24 mouse cellular contexts compared by ENCODE assay signal in the genomic region with DNA sequence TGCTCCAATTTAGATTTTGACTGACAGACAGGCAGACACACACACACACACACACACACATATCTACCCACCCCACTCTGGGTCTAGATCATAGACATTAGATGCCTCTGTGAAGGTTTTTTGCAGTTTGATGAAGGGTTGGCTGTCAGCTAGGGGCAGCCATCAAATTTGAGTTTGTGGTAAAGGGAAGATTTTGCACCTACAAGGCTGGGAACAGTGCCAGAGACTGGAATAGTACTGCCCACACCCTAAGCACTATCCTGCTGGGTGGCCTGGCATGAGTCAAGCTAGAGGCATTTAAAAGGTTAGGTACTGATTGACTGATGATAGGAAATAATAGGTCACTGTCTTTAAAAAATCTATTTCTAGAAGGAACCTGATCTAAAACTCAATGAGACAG. TPM values are rescaled to one million over a fixed set of nuclear protein-coding genes. Genes with fewer than 3 reads are reported as not detected.
DNase-seq lines count a peak whose midpoint lies in the region; ATAC-seq and TF ChIP-seq lines count a peak whose summit lies in the region.
"Had no signal": no experiment of that assay in that cellular context is flagged by ENCODE, and none has a peak within 500 bp of the region (broad histone marks: within the 10 kb centered on the region; RNA-seq: fewer than 3 reads in every experiment).

No protein-coding gene starts in this region.

- no peak overlapping the region for H3K27ac ChIP-seq in forebrain, postnatal 0 days (ENCODE audit: low read depth, low read length)
- H3K27ac ChIP-seq: embryonic facial prominence, embryonic 15.5 days; heart, embryonic 15.5 days; hindbrain, embryonic 10.5 days; hindbrain, postnatal 0 days; midbrain, embryonic 13.5 days; neural tube, embryonic 12.5 days had no signal

- H3K9me3 ChIP-seq in forebrain, postnatal 0 days (ENCODE audit: low read length): no peaks in the 10 kb centered on the region
- H3K9me3 ChIP-seq: embryonic facial prominence, embryonic 15.5 days; heart, embryonic 15.5 days; hindbrain, embryonic 10.5 days; midbrain, embryonic 13.5 days; neural tube, embryonic 12.5 days had no signal

- no peak overlapping the region for H3K4me2 ChIP-seq in forebrain, postnatal 0 days (ENCODE audit: low read depth)
- H3K4me2 ChIP-seq: embryonic facial prominence, embryonic 15.5 days; heart, embryonic 15.5 days; midbrain, embryonic 13.5 days; neural tube, embryonic 12.5 days had no signal

- H3K36me3 ChIP-seq in forebrain, postnatal 0 days (ENCODE audit: insufficient read depth): peaks cover 43% of the 10 kb centered on the region

- no peaks in the 10 kb centered on the region for H3K4me1 ChIP-seq in forebrain, postnatal 0 days (ENCODE audit: insufficient read depth)
- H3K4me1 ChIP-seq: embryonic facial prominence, embryonic 15.5 days; hindbrain, embryonic 10.5 days; midbrain, embryonic 13.5 days; neural tube, embryonic 12.5 days had no signal

- DNase-seq in frontal cortex, postnatal 10 days (ENCODE audit: low spot score in 2 of 2): no peak
- DNase-seq in 3T3-L1 (ENCODE audit: low read depth, low spot score): peak; percentile 75
- DNase-seq in Muller cell, postnatal 12 days (ENCODE audit: inconsistent ontology term): peak; percentile 54
- peak; percentile 42 for DNase-seq in cerebellum, adult 9-10 months
- DNase-seq in layer of hippocampus, postnatal 10 days (ENCODE audit: low spot score in 2 of 2): no peak
- DNase-seq in forebrain, postnatal 0 days: no peak
- DNase-seq: embryo, embryonic 11 days; gastrocnemius, postnatal 36 days; liver; thymus, postnatal 25 days had no signal

- no peak overlapping the region for H3K9ac ChIP-seq in forebrain, postnatal 0 days
- H3K9ac ChIP-seq: embryonic facial prominence, embryonic 15.5 days; heart, embryonic 15.5 days; midbrain, embryonic 13.5 days; neural tube, embryonic 12.5 days had no signal

- no peak overlapping the region for H3K4me3 ChIP-seq in forebrain, postnatal 0 days (ENCODE audit: low read depth, low read length)
- H3K4me3 ChIP-seq: embryonic facial prominence, embryonic 15.5 days; heart, embryonic 15.5 days; hindbrain, embryonic 10.5 days; midbrain, embryonic 13.5 days; neural tube, embryonic 12.5 days had no signal

- TF ChIP-seq CTCF in forebrain, postnatal 0 days (IDR thresholded peaks at IDR 0.05; ENCODE audit: low read depth): no peak

- peak; percentile 38; the same call in 1 of the 2 replicates for ATAC-seq in frontal cortex, adult (ENCODE audit: low TSS enrichment)
- ATAC-seq in forebrain, postnatal 0 days: no peak
- ATAC-seq: hindbrain, postnatal 0 days; intestine, postnatal 0 days; lung, postnatal 0 days; midbrain, embryonic 13.5 days had no signal

- no peaks in the 10 kb centered on the region for H3K27me3 ChIP-seq in forebrain, postnatal 0 days (ENCODE audit: insufficient read depth, low read length)
- H3K27me3 ChIP-seq: embryonic facial prominence, embryonic 15.5 days; heart, embryonic 15.5 days; midbrain, embryonic 13.5 days; neural tube, embryonic 12.5 days had no signal

RNA-seq across cellular contexts. Expression of gene Gm5129, which starts 15.6 kb away (rescaled TPM):
- total RNA-seq in layer of hippocampus, postnatal 10 days (2021): not detected
- not detected in 2 replicates for total RNA-seq in forebrain, postnatal 0 days (2014; rRNA removed)
- not detected in 2 replicates for polyA plus RNA-seq in forebrain, postnatal 0 days (2015; fragmentation: Nextera tagmentation; extraction: Ambion mirVana)
- total RNA-seq: gastrocnemius, postnatal 36 days; heart, adult 8-10 months; hindbrain, postnatal 0 days; layer of hippocampus, postnatal 25 days had no signal
- polyA plus RNA-seq: embryonic facial prominence, embryonic 15.5 days; heart, embryonic 15.5 days; hindbrain, embryonic 10.5 days; hindbrain, postnatal 0 days; intestine, postnatal 0 days; kidney, embryonic 16.5 days; large intestine, adult 2 months; liver, embryonic 16.5 days; lung, postnatal 0 days; midbrain, embryonic 13.5 days; neural tube, embryonic 12.5 days had no signal

RNA-seq across cellular contexts. Expression of gene Dnajb6, which starts 15.8 kb away (rescaled TPM):
- 100 to 1,000 TPM; 172 to 180 TPM for total RNA-seq in layer of hippocampus, postnatal 10 days (2021)
- total RNA-seq in forebrain, postnatal 0 days (2014; rRNA removed): 310 and 368 TPM in 2 replicates
- polyA plus RNA-seq in forebrain, postnatal 0 days (2015; fragmentation: Nextera tagmentation; extraction: Ambion mirVana): 373 and 384 TPM in 2 replicates

Comparison
In these comparisons a context has a peak if more than half of its experiments do, and no peak if none do; other contexts are left out.
1. DNase-seq: peak in 3T3-L1 (single experiment), Muller cell, postnatal 12 days (single experiment) and cerebellum, adult 9-10 months (single experiment); none in frontal cortex, postnatal 10 days (0 of 2), layer of hippocampus, postnatal 10 days (0 of 2) and forebrain, postnatal 0 days (single experiment).